Comparison of ENCODE assay signal across 22 mouse cellular contexts in genomic region chr13:40820617-40821016, GRCm38 (mm10). TPM values are rescaled to one million over a fixed set of nuclear protein-coding genes. Genes with fewer than 3 reads are reported as not detected.
A peak's percentile ranks its signal among the peaks of the same experiment; 100 is the strongest.
DNase-seq lines count a peak whose midpoint lies in the region; ATAC-seq and TF ChIP-seq lines count a peak whose summit lies in the region.
"Had no signal": no experiment of that assay in that cellular context is flagged by ENCODE, and none has a peak within 500 bp of the region (broad histone marks: within the 10 kb centered on the region; RNA-seq: fewer than 3 reads in every experiment).

No protein-coding gene starts in this region.

- no peaks in the 10 kb centered on the region for H3K36me3 ChIP-seq in heart, postnatal 0 days (replicated peaks; ENCODE audit: control insufficient read depth, insufficient read depth, low read length)
- no peaks in the 10 kb centered on the region for H3K36me3 ChIP-seq in liver, postnatal 0 days (replicated peaks; ENCODE audit: insufficient read depth, low read length)
- no peaks in the 10 kb centered on the region for H3K36me3 ChIP-seq in CH12.LX (replicated peaks in 1 of 2; ENCODE audit: control insufficient read depth in 1 of 2, insufficient read depth in 1 of 2, low read length in 1 of 2)
- H3K36me3 ChIP-seq: embryonic facial prominence, embryonic 13.5 days; forebrain, embryonic 15.5 days; heart, embryonic 15.5 days; neural tube, embryonic 12.5 days had no signal

- no peak overlapping the region for H3K4me2 ChIP-seq in heart, postnatal 0 days (ENCODE audit: low read depth, low read length)
- H3K4me2 ChIP-seq in liver, postnatal 0 days (ENCODE audit: low read depth, low read length) = no peak overlapping the region
- no peak overlapping the region for H3K4me2 ChIP-seq in CH12.LX (ENCODE audit: insufficient read depth, low read depth, poor library complexity, severe bottlenecking)
- H3K4me2 ChIP-seq: embryonic facial prominence, embryonic 13.5 days; forebrain, embryonic 15.5 days; heart, embryonic 15.5 days; neural tube, embryonic 12.5 days had no signal

- no peak for TF ChIP-seq POLR2A in CH12.LX (IDR thresholded peaks at IDR 0.05; ENCODE audit: low read depth, low read length)

- H3K9ac ChIP-seq in heart, postnatal 0 days (replicated peaks; ENCODE audit: low read depth, low read length) = no peak overlapping the region
- no peak overlapping the region for H3K9ac ChIP-seq in liver, postnatal 0 days (replicated peaks)
- no peak overlapping the region for H3K9ac ChIP-seq in CH12.LX (ENCODE audit: insufficient read depth, low read depth)
- H3K9ac ChIP-seq: embryonic facial prominence, embryonic 13.5 days; forebrain, embryonic 15.5 days; heart, embryonic 15.5 days; liver, embryonic 14.5 days; neural tube, embryonic 12.5 days had no signal

- POLR2A ChIA-PET in Patski (lab: Charles Lee) = no interaction called here

- peak; percentile 33 for TF ChIP-seq RAD21 in CH12.LX (IDR thresholded peaks at IDR 0.05; ENCODE audit: low read depth, low read length)

- no peak overlapping the region for H3K27ac ChIP-seq in heart, postnatal 0 days (ENCODE audit: low read depth)
- H3K27ac ChIP-seq in liver, postnatal 0 days (ENCODE audit: low read depth) = no peak overlapping the region
- no peak overlapping the region for H3K27ac ChIP-seq in CH12.LX (ENCODE audit: insufficient read depth, low read depth)
- H3K27ac ChIP-seq: embryonic facial prominence, embryonic 13.5 days; forebrain, embryonic 15.5 days; heart, embryonic 15.5 days; liver, embryonic 14.5 days; neural tube, embryonic 12.5 days had no signal

- peak; percentile 45 for TF ChIP-seq CTCF in heart, postnatal 0 days (IDR thresholded peaks at IDR 0.05; ENCODE audit: low read depth)
- peak; percentile 35 for TF ChIP-seq CTCF in liver, postnatal 0 days (IDR thresholded peaks at IDR 0.05; ENCODE audit: low read depth)
- TF ChIP-seq CTCF in CH12.LX (conservative IDR thresholded peaks at IDR 0.05 in 1 of 2, IDR thresholded peaks at IDR 0.05 in 1 of 2; ENCODE audit: low read depth in 2 of 2, low read length in 2 of 2) (peak in 1 of 2 experiments; percentile 55; a peak in 2 of 4 replicates), Patski (IDR thresholded peaks at IDR 0.05) (peak; percentile 18)

- no peaks in the 10 kb centered on the region for H3K9me3 ChIP-seq in heart, postnatal 0 days (replicated peaks; ENCODE audit: control insufficient read depth, low read length)
- no peaks in the 10 kb centered on the region for H3K9me3 ChIP-seq in liver, postnatal 0 days (ENCODE audit: low read length)
- no peaks in the 10 kb centered on the region for H3K9me3 ChIP-seq in CH12.LX (replicated peaks; ENCODE audit: low read length)
- H3K9me3 ChIP-seq: embryonic facial prominence, embryonic 13.5 days; forebrain, embryonic 15.5 days; heart, embryonic 15.5 days had no signal

- no peak for DNase-seq in heart, postnatal 0 days (ENCODE audit: low spot score)
- DNase-seq in heart, adult 11 months = no peak
- no peak for DNase-seq in liver, postnatal 0 days
- DNase-seq in liver (no peak), CH12.LX (ENCODE audit: extremely low read depth) (no peak), Patski (ENCODE audit: low read depth, low spot score) (no peak)
- DNase-seq in cerebellum, postnatal 14 days = no peak
- no peak for DNase-seq in frontal cortex, adult 2 months (ENCODE audit: extremely low spot score in 1 of 2, low spot score in 1 of 2)
- DNase-seq: adrenal gland, postnatal 10 days; cerebellum, adult 9-10 months; heart, adult 18-20 months; kidney, adult 2 months; kidney, postnatal 25 days; layer of hippocampus, adult 9-11 months; lung, postnatal 10 days; right cerebral cortex, postnatal 4 days; thymus, postnatal 14 days had no signal

- in situ Hi-C loops in CH12.LX (cut with MboI; ENCODE audit: low pct_ligation_motif_present, low pct_unique_long_range_greater_than_20kb, low sequenced_read_pairs) (no loop called here), Patski (cut with MboI; ENCODE audit: low pct_unique_long_range_greater_than_20kb) (loop anchor here (25.0 kb wide), 1 partner anchor 767 kb away; no protein-coding TSS in a partner anchor)

- H3K4me1 ChIP-seq in heart, postnatal 0 days (ENCODE audit: control insufficient read depth, insufficient read depth) = no peaks in the 10 kb centered on the region
- no peaks in the 10 kb centered on the region for H3K4me1 ChIP-seq in liver, postnatal 0 days (ENCODE audit: insufficient read depth)
- no peaks in the 10 kb centered on the region for H3K4me1 ChIP-seq in CH12.LX (ENCODE audit: control insufficient read depth in 1 of 2, insufficient read depth in 2 of 2)
- H3K4me1 ChIP-seq: embryonic facial prominence, embryonic 13.5 days; forebrain, embryonic 15.5 days; heart, embryonic 15.5 days; neural tube, embryonic 12.5 days had no signal

- dilution Hi-C loops in CH12.LX (cut with MboI; ENCODE audit: extremely low pct_ligation_motif_present, extremely low pct_unique_long_range_greater_than_20kb, low sequenced_read_pairs) = no loop called here

- H3K79me2 ChIP-seq in CH12.LX (replicated peaks; ENCODE audit: control insufficient read depth, extremely low read depth, insufficient read depth, poor library complexity, severe bottlenecking) = no peaks in the 10 kb centered on the region

- H3K27me3 ChIP-seq in heart, postnatal 0 days (ENCODE audit: control insufficient read depth, insufficient read depth, low read length) = no peaks in the 10 kb centered on the region
- no peaks in the 10 kb centered on the region for H3K27me3 ChIP-seq in liver, postnatal 0 days (ENCODE audit: insufficient read depth, low read length)
- H3K27me3 ChIP-seq in CH12.LX (replicated peaks) = no peaks in the 10 kb centered on the region
- peaks cover 46% of the 10 kb centered on the region for H3K27me3 ChIP-seq in Patski
- H3K27me3 ChIP-seq: embryonic facial prominence, embryonic 13.5 days; forebrain, embryonic 15.5 days; heart, embryonic 15.5 days; neural tube, embryonic 12.5 days had no signal

- no peak for TF ChIP-seq EP300 in heart, postnatal 0 days (IDR thresholded peaks at IDR 0.05; ENCODE audit: low read depth)
- no peak for TF ChIP-seq EP300 in liver, postnatal 0 days (IDR thresholded peaks at IDR 0.05; ENCODE audit: low read depth)
- TF ChIP-seq EP300 in CH12.LX (IDR thresholded peaks at IDR 0.05; ENCODE audit: low read length) = no peak

- CTCF ChIA-PET in Patski (lab: Charles Lee) = no interaction called here

- ATAC-seq in heart, postnatal 0 days (ENCODE audit: insufficient read depth, low read depth) = no peak
- no peak for ATAC-seq in liver, postnatal 0 days
- no peak for ATAC-seq in Patski
- ATAC-seq: forebrain, embryonic 15.5 days had no signal

- no peak overlapping the region for H3K4me3 ChIP-seq in heart, postnatal 0 days (ENCODE audit: low read depth, low read length)
- no peak overlapping the region for H3K4me3 ChIP-seq in liver, postnatal 0 days (ENCODE audit: low read depth, low read length)
- no peak overlapping the region for H3K4me3 ChIP-seq in CH12.LX (replicated peaks in 1 of 3; ENCODE audit: low read depth in 2 of 3, low read length in 2 of 3, poor library complexity in 1 of 3)
- H3K4me3 ChIP-seq: embryonic facial prominence, embryonic 13.5 days; forebrain, embryonic 15.5 days; heart, embryonic 15.5 days; neural tube, embryonic 12.5 days had no signal

- WGBS in heart, postnatal 0 days = 31% methylated on average over 1 of the region's 1 CpGs
- 46% methylated on average over 1 of the region's 1 CpGs for WGBS in liver, postnatal 0 days (ENCODE audit: insufficient replicate concordance)

TF ChIP-seq in CH12.LX, 34 proteins besides CTCF, POLR2A, EP300 and RAD21:
- TF ChIP-seq SMC3 (IDR thresholded peaks at IDR 0.05; ENCODE audit: low read depth, low read length) = peak; percentile 30; the same call in 1 of the 2 replicates
- TF ChIP-seq USF2 (conservative IDR thresholded peaks at IDR 0.05; ENCODE audit: low read depth, low read length) = no peak
- TF ChIP-seq GABPA (IDR thresholded peaks at IDR 0.05; ENCODE audit: insufficient replicate concordance, low read depth, low read length) = no peak
- TF ChIP-seq CHD1 (IDR thresholded peaks at IDR 0.05; ENCODE audit: low read depth, low read length) = no peak
- no peak for TF ChIP-seq MYC (IDR thresholded peaks at IDR 0.05; ENCODE audit: low read depth, low read length)
- TF ChIP-seq ZNF384 (IDR thresholded peaks at IDR 0.05; ENCODE audit: low read depth, low read length) = peak; percentile 66
- TF ChIP-seq HCFC1 (IDR thresholded peaks at IDR 0.05; ENCODE audit: low read depth, low read length) = no peak
- no peak for TF ChIP-seq NRF1 (IDR thresholded peaks at IDR 0.05; ENCODE audit: low read depth, low read length)
- TF ChIP-seq CHD2 (IDR thresholded peaks at IDR 0.05; ENCODE audit: low read length) = no peak

RNA-seq across cellular contexts. Expression of gene Gcnt2, which starts 38.9 kb away (rescaled TPM):
- 12.9 and 15.5 TPM in 2 replicates for total RNA-seq in heart, postnatal 0 days (2014; rRNA removed; ENCODE audit: low replicate concordance)
- 2.8 and 3.1 TPM in 2 replicates for polyA plus RNA-seq in heart, postnatal 0 days (2015; fragmentation: Nextera tagmentation; extraction: Ambion mirVana)
- polyA plus RNA-seq in liver, postnatal 0 days (2015; fragmentation: Nextera tagmentation; extraction: Ambion mirVana) = 2.5 and 3.3 TPM in 2 replicates
- total RNA-seq in CH12.LX (2012; rRNA removed) (0.04 TPM in 1 of 2 replicates, not detected in the other), CH12.LX (2014; rRNA removed) (not detected in 2 replicates)
- polyA plus RNA-seq in CH12.LX (2012; ENCODE audit: insufficient read length, low read depth) (not detected in 2 replicates), Patski (2021) (71.2 TPM)
- 8.0 and 8.9 TPM in 2 replicates for polyA plus RNA-seq in frontal cortex, adult 2 months (2012; rRNA removed)
